ENCODE assay signal across 9 mouse cellular contexts in the genomic region with DNA sequence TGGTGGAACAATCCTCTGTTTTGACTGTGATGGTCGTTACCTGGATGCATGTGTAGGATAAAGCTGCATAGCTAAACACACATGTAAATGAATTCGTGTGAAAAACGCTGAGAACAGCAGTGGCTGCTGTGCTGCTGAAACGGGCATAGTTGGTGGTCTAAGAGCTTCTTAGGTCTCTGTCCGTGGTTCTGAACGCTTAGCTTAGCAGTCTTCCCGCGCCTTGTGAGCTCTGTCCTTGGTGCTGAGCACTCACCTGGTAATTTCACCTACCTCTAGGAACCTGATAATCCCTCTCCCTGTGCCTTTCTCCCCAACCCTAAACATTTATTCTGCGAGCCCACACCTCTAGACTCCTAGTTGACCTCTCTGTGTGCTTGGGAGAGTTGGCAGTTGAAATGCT. TPM values are rescaled to one million over a fixed set of nuclear protein-coding genes. Genes with fewer than 3 reads are reported as not detected.
DNase-seq lines count a peak whose midpoint lies in the region; ATAC-seq and TF ChIP-seq lines count a peak whose summit lies in the region.
"Had no signal": no experiment of that assay in that cellular context is flagged by ENCODE, and none has a peak within 500 bp of the region (broad histone marks: within the 10 kb centered on the region; RNA-seq: fewer than 3 reads in every experiment).

No protein-coding gene starts in this region.

- no peaks in the 10 kb centered on the region for H3K27me3 ChIP-seq in cerebellum, adult 2 months (ENCODE audit: control insufficient read depth, insufficient read depth, low read length)
- H3K27me3 ChIP-seq in kidney, postnatal 0 days (ENCODE audit: insufficient read depth, low read length), result no peaks in the 10 kb centered on the region
- H3K27me3 ChIP-seq in stomach, postnatal 0 days (ENCODE audit: control insufficient read depth, insufficient read depth, low read length), result no peaks in the 10 kb centered on the region
- H3K27me3 ChIP-seq: heart, embryonic 13.5 days had no signal

- H3K9ac ChIP-seq in kidney, postnatal 0 days (ENCODE audit: low read depth, low read length), result no peak overlapping the region
- H3K9ac ChIP-seq in stomach, postnatal 0 days (ENCODE audit: low read length), result no peak overlapping the region
- H3K9ac ChIP-seq: heart, embryonic 13.5 days had no signal

- no peak overlapping the region for H3K4me2 ChIP-seq in kidney, postnatal 0 days (ENCODE audit: low read length)
- no peak overlapping the region for H3K4me2 ChIP-seq in stomach, postnatal 0 days (replicated peaks; ENCODE audit: low read depth)
- H3K4me2 ChIP-seq: heart, embryonic 13.5 days had no signal

- H3K27ac ChIP-seq in cerebellum, adult 2 months (ENCODE audit: insufficient read depth, low read length), result peak overlapping the region; percentile 4; the same call in 1 of the 2 replicates
- H3K27ac ChIP-seq in kidney, postnatal 0 days, result no peak overlapping the region
- no peak overlapping the region for H3K27ac ChIP-seq in stomach, postnatal 0 days (replicated peaks)
- H3K27ac ChIP-seq: heart, embryonic 13.5 days had no signal

- ATAC-seq in kidney, postnatal 0 days (replicated peaks; ENCODE audit: low FRiP score, low read depth), result no peak
- ATAC-seq in stomach, postnatal 0 days (ENCODE audit: low FRiP score, low TSS enrichment), result no peak

- no peak for TF ChIP-seq POLR2A in cerebellum, adult 2 months (IDR thresholded peaks at IDR 0.05; ENCODE audit: borderline replicate concordance, insufficient read depth, low read length)

- H3K4me1 ChIP-seq in cerebellum, adult 2 months (ENCODE audit: control insufficient read depth, insufficient read depth, low read length), result peaks cover 33% of the 10 kb centered on the region
- no peaks in the 10 kb centered on the region for H3K4me1 ChIP-seq in kidney, postnatal 0 days (replicated peaks; ENCODE audit: insufficient read depth, low read length)
- no peaks in the 10 kb centered on the region for H3K4me1 ChIP-seq in stomach, postnatal 0 days (replicated peaks; ENCODE audit: control insufficient read depth, insufficient read depth)
- H3K4me1 ChIP-seq: heart, embryonic 13.5 days had no signal

- TF ChIP-seq CTCF in cerebellum, adult 2 months (IDR thresholded peaks at IDR 0.05; ENCODE audit: borderline replicate concordance, insufficient read depth, low read depth, low read length), result no peak
- TF ChIP-seq CTCF in kidney, postnatal 0 days (IDR thresholded peaks at IDR 0.05; ENCODE audit: low read depth), result 0 out of 2 replicates have a peak, but pooled peaks have one; percentile 20
- TF ChIP-seq CTCF in stomach, postnatal 0 days (IDR thresholded peaks at IDR 0.05; ENCODE audit: low read depth), result no peak

- no peak for DNase-seq in cerebellum, adult 2 months
- DNase-seq in cerebellum, adult 18-20 months, result no peak
- DNase-seq in spleen, postnatal 4 days (ENCODE audit: low spot score in 2 of 2), result peak; percentile 25 to 68
- DNase-seq in spleen, postnatal 14 days (ENCODE audit: low spot score in 2 of 2), result no peak
- peak; percentile 92 for DNase-seq in kidney, postnatal 0 days (ENCODE audit: low spot score)
- DNase-seq in stomach, postnatal 0 days (ENCODE audit: low spot score), result peak; percentile 70
- no peak for DNase-seq in layer of hippocampus, adult 11-12 months (ENCODE audit: low spot score)
- DNase-seq in left cerebral cortex, adult 18-20 months (ENCODE audit: low spot score in 2 of 2), result no peak

- H3K9me3 ChIP-seq in kidney, postnatal 0 days (replicated peaks; ENCODE audit: low read length), result no peaks in the 10 kb centered on the region
- H3K9me3 ChIP-seq in stomach, postnatal 0 days (ENCODE audit: control insufficient read depth, low read length), result no peaks in the 10 kb centered on the region
- H3K9me3 ChIP-seq: heart, embryonic 13.5 days had no signal

- H3K36me3 ChIP-seq in kidney, postnatal 0 days (ENCODE audit: insufficient read depth, low read length), result no peaks in the 10 kb centered on the region
- H3K36me3 ChIP-seq in stomach, postnatal 0 days (ENCODE audit: control insufficient read depth, insufficient read depth, low read length), result no peaks in the 10 kb centered on the region
- H3K36me3 ChIP-seq: heart, embryonic 13.5 days had no signal

- H3K4me3 ChIP-seq in cerebellum, adult 2 months (replicated peaks; ENCODE audit: insufficient read depth, low read depth, low read length), result no peak overlapping the region
- no peak overlapping the region for H3K4me3 ChIP-seq in kidney, postnatal 0 days (replicated peaks; ENCODE audit: low read depth, low read length)
- no peak overlapping the region for H3K4me3 ChIP-seq in stomach, postnatal 0 days (ENCODE audit: low read depth, low read length)
- H3K4me3 ChIP-seq: heart, embryonic 13.5 days had no signal

- no peak for TF ChIP-seq EP300 in stomach, postnatal 0 days (optimal IDR thresholded peaks at IDR 0.05)

- WGBS in cerebellum, adult 2 months, result 72% methylated on average over 9 of the region's 9 CpGs
- 2% methylated on average over 9 of the region's 9 CpGs for WGBS in kidney, postnatal 0 days
- 3% methylated on average over 9 of the region's 9 CpGs for WGBS in stomach, postnatal 0 days

RNA-seq across cellular contexts. Expression of a gene that starts 4.0 kb away (rescaled TPM):
- polyA plus RNA-seq in cerebellum, adult 2 months (2012; rRNA removed), result 1.7 TPM in 2 replicates
- not detected in 2 replicates for polyA plus RNA-seq in kidney, postnatal 0 days (2015; fragmentation: Nextera tagmentation; extraction: Ambion mirVana)
- not detected in 2 replicates for polyA plus RNA-seq in stomach, postnatal 0 days (2015; fragmentation: Nextera tagmentation; extraction: Ambion mirVana)
- under 1 TPM; 0.60 to 0.82 TPM for total RNA-seq in left cerebral cortex, adult 18-20 months (2021)
- polyA plus RNA-seq: heart, embryonic 13.5 days had no signal

RNA-seq across cellular contexts. Expression of a gene that starts 9.8 kb away (rescaled TPM):
- polyA plus RNA-seq in cerebellum, adult 2 months (2012; rRNA removed), result 0.11 and 0.24 TPM in 2 replicates
- polyA plus RNA-seq in kidney, postnatal 0 days (2015; fragmentation: Nextera tagmentation; extraction: Ambion mirVana), result not detected in 2 replicates
- 0.07 TPM in 1 of 2 replicates, not detected in the other for polyA plus RNA-seq in stomach, postnatal 0 days (2015; fragmentation: Nextera tagmentation; extraction: Ambion mirVana)
- not detected for total RNA-seq in left cerebral cortex, adult 18-20 months (2021)
- polyA plus RNA-seq: heart, embryonic 13.5 days had no signal

RNA-seq across cellular contexts. Expression of a gene that starts 14.6 kb away (rescaled TPM):
- polyA plus RNA-seq in cerebellum, adult 2 months (2012; rRNA removed), result 0.44 and 0.84 TPM in 2 replicates
- polyA plus RNA-seq in kidney, postnatal 0 days (2015; fragmentation: Nextera tagmentation; extraction: Ambion mirVana), result not detected in 2 replicates
- not detected in 2 replicates for polyA plus RNA-seq in stomach, postnatal 0 days (2015; fragmentation: Nextera tagmentation; extraction: Ambion mirVana)
- under 1 TPM; 0.60 to 0.82 TPM for total RNA-seq in left cerebral cortex, adult 18-20 months (2021)
- polyA plus RNA-seq: heart, embryonic 13.5 days had no signal

RNA-seq across cellular contexts. Expression of a gene that starts 25.4 kb away (rescaled TPM):
- polyA plus RNA-seq in cerebellum, adult 2 months (2012; rRNA removed), result 0.49 and 0.59 TPM in 2 replicates
- polyA plus RNA-seq in kidney, postnatal 0 days (2015; fragmentation: Nextera tagmentation; extraction: Ambion mirVana), result not detected in 2 replicates
- not detected in 2 replicates for polyA plus RNA-seq in stomach, postnatal 0 days (2015; fragmentation: Nextera tagmentation; extraction: Ambion mirVana)
- total RNA-seq in left cerebral cortex, adult 18-20 months (2021), result not detected
- polyA plus RNA-seq: heart, embryonic 13.5 days had no signal

RNA-seq across cellular contexts. Expression of a gene that starts 36.2 kb away (rescaled TPM):
- polyA plus RNA-seq in cerebellum, adult 2 months (2012; rRNA removed), result not detected in 2 replicates
- 0.52 TPM in 1 of 2 replicates, not detected in the other for polyA plus RNA-seq in kidney, postnatal 0 days (2015; fragmentation: Nextera tagmentation; extraction: Ambion mirVana)
- not detected in 2 replicates for polyA plus RNA-seq in stomach, postnatal 0 days (2015; fragmentation: Nextera tagmentation; extraction: Ambion mirVana)
- not detected for total RNA-seq in left cerebral cortex, adult 18-20 months (2021)
- polyA plus RNA-seq: heart, embryonic 13.5 days had no signal

Comparison
In these comparisons a context has a peak if more than half of its experiments do, and no peak if none do; other contexts are left out.
1. DNase-seq: peak in spleen, postnatal 4 days (2 of 2), kidney, postnatal 0 days (single experiment) and stomach, postnatal 0 days (single experiment); none in cerebellum, adult 2 months (0 of 2), cerebellum, adult 18-20 months (0 of 2), spleen, postnatal 14 days (0 of 2), layer of hippocampus, adult 11-12 months (single experiment) and left cerebral cortex, adult 18-20 months (0 of 2).